Mouse (Mus musculus): ENCODE data around the gene Dtx2. TPM values are rescaled to one million over a fixed set of nuclear protein-coding genes. Genes with fewer than 3 reads are reported as not detected.

The Dtx2 gene
- polyA plus RNA-seq, 1 experiment = 9.2 TPM

- no peak for DNase-seq
- TF ChIP-seq CTCF (IDR thresholded peaks at IDR 0.05; ENCODE audit: borderline replicate concordance, insufficient read depth, low read depth, low read length) (no peak), POLR2A (IDR thresholded peaks at IDR 0.05; ENCODE audit: borderline replicate concordance, insufficient read depth, low read length) (no peak)
- no peaks in the 10 kb centered on the region for H3K27me3 ChIP-seq (ENCODE audit: control insufficient read depth, insufficient read depth, low read length)
- 94% methylated on average over 8 of the region's 8 CpGs for WGBS
- H3K27ac ChIP-seq (ENCODE audit: insufficient read depth, low read length) = no peak overlapping the region
- H3K4me1 ChIP-seq (ENCODE audit: control insufficient read depth, insufficient read depth, low read length) = no peaks in the 10 kb centered on the region
- no peak overlapping the region for H3K4me3 ChIP-seq (replicated peaks; ENCODE audit: insufficient read depth, low read depth, low read length)
Observed at GRCm38 (mm10) chr5:135975893-135976668, 18.5 kb upstream of the Dtx2 start.

GRCm38 (mm10) chr5:135979381-135979780, 15.2 kb upstream of the Dtx2 start:
- DNase-seq = no peak
- Histone ChIP-seq H3K4me3 (replicated peaks; ENCODE audit: insufficient read depth, low read depth, low read length) (no peak overlapping the region), H3K27me3 (ENCODE audit: control insufficient read depth, insufficient read depth, low read length) (no peaks in the 10 kb centered on the region), H3K4me1 (ENCODE audit: control insufficient read depth, insufficient read depth, low read length) (peaks cover 3% of the 10 kb centered on the region; the same call in 1 of the 2 replicates), H3K27ac (ENCODE audit: insufficient read depth, low read length) (no peak overlapping the region)
- TF ChIP-seq CTCF (IDR thresholded peaks at IDR 0.05; ENCODE audit: borderline replicate concordance, insufficient read depth, low read depth, low read length) = no peak
- TF ChIP-seq POLR2A (IDR thresholded peaks at IDR 0.05; ENCODE audit: borderline replicate concordance, insufficient read depth, low read length) = no peak
- WGBS = 77% methylated on average over 5 of the region's 5 CpGs

GRCm38 (mm10) chr5:135979904-135980303, 14.7 kb upstream of the Dtx2 start, which contains the start of gene Zp3:
Zp3 (plus strand) TSS chr5:135980099.
- DNase-seq = no peak
- H3K4me1 ChIP-seq (ENCODE audit: control insufficient read depth, insufficient read depth, low read length) = peaks cover 3% of the 10 kb centered on the region; the same call in 1 of the 2 replicates
- TF ChIP-seq POLR2A (IDR thresholded peaks at IDR 0.05; ENCODE audit: borderline replicate concordance, insufficient read depth, low read length) (no peak), CTCF (IDR thresholded peaks at IDR 0.05; ENCODE audit: borderline replicate concordance, insufficient read depth, low read depth, low read length) (no peak)
- H3K4me3 ChIP-seq (replicated peaks; ENCODE audit: insufficient read depth, low read depth, low read length) = no peak within 1 kb of the TSS
- no peaks in the 10 kb centered on the region for H3K27me3 ChIP-seq (ENCODE audit: control insufficient read depth, insufficient read depth, low read length)
- WGBS = 73% methylated on average over 8 of the region's 8 CpGs
- no peak within 1 kb of the TSS for H3K27ac ChIP-seq (ENCODE audit: insufficient read depth, low read length)

GRCm38 (mm10) chr5:135982398-135982797, 12.2 kb upstream of the Dtx2 start:
- 26% methylated on average over 6 of the region's 6 CpGs for WGBS
- DNase-seq = peak; percentile 73 to 75

GRCm38 (mm10) chr5:135984546-135985044, 10.0 kb upstream of the Dtx2 start:
- Histone ChIP-seq H3K27me3 (ENCODE audit: control insufficient read depth, insufficient read depth, low read length) (no peaks in the 10 kb centered on the region), H3K4me3 (replicated peaks; ENCODE audit: insufficient read depth, low read depth, low read length) (no peak overlapping the region), H3K27ac (ENCODE audit: insufficient read depth, low read length) (no peak overlapping the region), H3K4me1 (ENCODE audit: control insufficient read depth, insufficient read depth, low read length) (peaks cover 3% of the 10 kb centered on the region; the same call in 1 of the 2 replicates)
- TF ChIP-seq POLR2A (IDR thresholded peaks at IDR 0.05; ENCODE audit: borderline replicate concordance, insufficient read depth, low read length) = no peak
- no peak for TF ChIP-seq CTCF (IDR thresholded peaks at IDR 0.05; ENCODE audit: borderline replicate concordance, insufficient read depth, low read depth, low read length)
- DNase-seq = no peak
- 63% methylated on average over 6 of the region's 6 CpGs for WGBS

More at GRCm38 (mm10) chr5:135982398-135982797, 12.2 kb upstream of the Dtx2 start:
- no peaks in the 10 kb centered on the region for H3K27me3 ChIP-seq (ENCODE audit: control insufficient read depth, insufficient read depth, low read length)
- TF ChIP-seq CTCF (IDR thresholded peaks at IDR 0.05; ENCODE audit: borderline replicate concordance, insufficient read depth, low read depth, low read length) (peak; percentile 92), POLR2A (IDR thresholded peaks at IDR 0.05; ENCODE audit: borderline replicate concordance, insufficient read depth, low read length) (no peak)
- peak overlapping the region; percentile 11 for H3K4me3 ChIP-seq (replicated peaks; ENCODE audit: insufficient read depth, low read depth, low read length)
- no peak overlapping the region for H3K27ac ChIP-seq (ENCODE audit: insufficient read depth, low read length)
- H3K4me1 ChIP-seq (ENCODE audit: control insufficient read depth, insufficient read depth, low read length) = peaks cover 3% of the 10 kb centered on the region; the same call in 1 of the 2 replicates

GRCm38 (mm10) chr5:135987248-135987647, 7.4 kb upstream of the Dtx2 start:
- Histone ChIP-seq H3K4me1 (ENCODE audit: control insufficient read depth, insufficient read depth, low read length) (peaks cover 3% of the 10 kb centered on the region; the same call in 1 of the 2 replicates), H3K27ac (ENCODE audit: insufficient read depth, low read length) (no peak overlapping the region), H3K27me3 (ENCODE audit: control insufficient read depth, insufficient read depth, low read length) (no peaks in the 10 kb centered on the region), H3K4me3 (replicated peaks; ENCODE audit: insufficient read depth, low read depth, low read length) (no peak overlapping the region)
- 34% methylated on average over 11 of the region's 11 CpGs for WGBS
- no peak for DNase-seq
- TF ChIP-seq POLR2A (IDR thresholded peaks at IDR 0.05; ENCODE audit: borderline replicate concordance, insufficient read depth, low read length) = no peak
- no peak for TF ChIP-seq CTCF (IDR thresholded peaks at IDR 0.05; ENCODE audit: borderline replicate concordance, insufficient read depth, low read depth, low read length)

- H3K27ac ChIP-seq (ENCODE audit: insufficient read depth, low read length) = no peak overlapping the region
- H3K4me3 ChIP-seq (replicated peaks; ENCODE audit: insufficient read depth, low read depth, low read length) = no peak overlapping the region
- TF ChIP-seq POLR2A (IDR thresholded peaks at IDR 0.05; ENCODE audit: borderline replicate concordance, insufficient read depth, low read length) = no peak
- no peak for TF ChIP-seq CTCF (IDR thresholded peaks at IDR 0.05; ENCODE audit: borderline replicate concordance, insufficient read depth, low read depth, low read length)
- WGBS = 64% methylated on average over 5 of the region's 5 CpGs
- no peak for DNase-seq
- H3K4me1 ChIP-seq (ENCODE audit: control insufficient read depth, insufficient read depth, low read length) = no peaks in the 10 kb centered on the region
- no peaks in the 10 kb centered on the region for H3K27me3 ChIP-seq (ENCODE audit: control insufficient read depth, insufficient read depth, low read length)
Observed at GRCm38 (mm10) chr5:135990601-135991000, 4.0 kb upstream of the Dtx2 start.
